Mouse (Mus musculus) kidney, adult 2 months (tissue): ENCODE results near the gene Vsig8. TPM values are rescaled to one million over a fixed set of nuclear protein-coding genes. Genes with fewer than 3 reads are reported as not detected.

Experiments
- DNase-seq: peaks from one replicate; pipeline ENCODE4 v3.0.0; 2021
- H3K27ac ChIP-seq: fragments of 200-500 bp; 2 replicates; pipeline ENCODE4 v1.5.1; 2012; ENCODE audit warnings: low read depth, low read length, control low read depth, inconsistent platforms; ENCODE audit not compliant: insufficient read depth
- H3K27me3 ChIP-seq: fragments of 200-500 bp; replicated peaks from 2 replicates; pipeline ENCODE4 v1.6.1; 2012; ENCODE audit warnings: mild to moderate bottlenecking, moderate library complexity, low read length, inconsistent platforms; ENCODE audit not compliant: control insufficient read depth, insufficient read depth
- H3K36me3 ChIP-seq: fragments of 200-500 bp; 2 replicates; pipeline ENCODE4 v1.6.1; 2012; ENCODE audit warnings: mild to moderate bottlenecking, moderate library complexity, low read length, inconsistent platforms; ENCODE audit not compliant: control insufficient read depth, insufficient read depth
- H3K4me1 ChIP-seq: fragments of 200-500 bp; 2 replicates; pipeline ENCODE4 v1.6.1; 2011; ENCODE audit warnings: low read length; ENCODE audit not compliant: control insufficient read depth, insufficient read depth
- H3K4me3 ChIP-seq: fragments of 200-500 bp; 2 replicates; pipeline ENCODE4 v1.5.1; 2011; ENCODE audit warnings: mild to moderate bottlenecking, low read depth, low read length, control low read depth; ENCODE audit not compliant: insufficient read depth
- CTCF ChIP-seq: fragments of 200-500 bp; conservative IDR thresholded peaks from 2 replicates; pipeline ENCODE4 v1.5.1; 2011; ENCODE audit warnings: low read depth, mild to moderate bottlenecking, control low read depth, low read length, moderate library complexity, mixed read lengths; ENCODE audit not compliant: insufficient read depth, insufficient read length
- POLR2A ChIP-seq: fragments of 200-500 bp; IDR thresholded peaks from one replicate; pipeline ENCODE4 v1.6.1; 2011; ENCODE audit warnings: low read depth, low read length, control low read depth
- WGBS: fragments of 180-500 bp; shearing (Covaris S2); methylation state at CpG from one replicate; pipeline ENCODE4 v1.1.7; 2018; 5-methylcytosine and 5-hydroxymethylcytosine counted together
- polyA plus RNA-seq: library from polyadenylated mRNA; depleted of rRNA; stranded (reverse); fragments of >200 nt; gene quantifications from 2 replicates; pipeline ENCODE4 v1.2.3, GENCODE M21; 2012

Vsig8 gene
- polyA plus RNA-seq, 1 experiment, result 0.41 TPM

GRCm38 (mm10) chr1:172585026-172585425, 29.3 kb downstream of the Vsig8 start:
- no peaks in the 10 kb centered on the region for H3K27me3 ChIP-seq
- H3K4me3 ChIP-seq, result no peak overlapping the region
- DNase-seq, result no peak
- 47% methylated on average over 4 of the region's 4 CpGs for WGBS
- TF ChIP-seq CTCF, result no peak
- TF ChIP-seq POLR2A, result no peak
- no peaks in the 10 kb centered on the region for H3K4me1 ChIP-seq
- no peak overlapping the region for H3K27ac ChIP-seq
- no peaks in the 10 kb centered on the region for H3K36me3 ChIP-seq

DNA sequence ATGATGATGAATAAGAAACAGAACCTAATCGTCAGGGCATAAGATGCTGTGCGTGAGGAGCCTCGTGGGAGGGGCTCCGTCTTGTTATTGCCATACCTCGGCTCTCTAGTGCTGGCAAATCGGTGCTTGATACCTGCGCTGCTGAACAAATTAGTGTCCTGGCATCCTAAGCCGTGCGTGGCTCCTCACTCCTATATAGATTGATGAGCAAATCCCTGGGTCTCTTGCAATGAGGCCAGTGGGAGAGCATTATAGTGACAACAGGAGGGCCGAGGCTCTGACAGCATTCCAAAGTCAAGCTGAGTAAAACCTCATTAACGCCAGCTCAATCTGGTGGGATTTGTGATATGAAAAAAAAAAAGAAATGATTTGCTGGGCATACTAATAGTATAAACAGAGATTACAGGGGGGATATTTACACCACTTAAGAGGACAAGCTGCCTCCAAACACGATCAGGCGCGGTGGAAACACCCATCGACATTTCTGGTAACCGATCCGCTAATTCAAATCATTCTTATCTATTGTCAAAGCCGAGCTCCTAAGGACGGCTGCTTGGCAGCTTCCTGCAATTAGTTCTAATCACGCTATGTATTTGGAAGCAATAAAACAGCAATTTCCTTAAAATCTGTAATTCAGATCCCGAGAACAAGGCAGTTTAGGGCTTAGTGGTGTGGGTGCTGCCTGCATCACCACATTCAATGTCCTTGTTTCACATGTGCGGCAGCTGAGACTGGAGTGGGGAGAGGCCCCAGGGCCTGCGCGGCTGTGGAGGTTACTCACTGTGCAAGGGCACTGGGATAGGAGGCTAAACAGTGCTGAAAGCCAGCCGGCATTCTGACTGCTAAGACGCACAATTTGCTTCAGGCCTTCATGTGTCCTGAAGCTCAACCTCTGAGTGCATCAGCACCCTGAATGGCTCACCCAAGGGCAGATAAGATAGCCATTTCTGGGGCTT, 30.2 kb downstream of the Vsig8 start:
- 44% methylated on average over 26 of the region's 26 CpGs for WGBS
- Histone ChIP-seq H3K4me1 (no peaks in the 10 kb centered on the region), H3K4me3 (no peak overlapping the region), H3K27ac (no peak overlapping the region), H3K27me3 (no peaks in the 10 kb centered on the region), H3K36me3 (no peaks in the 10 kb centered on the region)
- DNase-seq, result no peak
- TF ChIP-seq CTCF, result no peak
- TF ChIP-seq POLR2A, result no peak

DNA sequence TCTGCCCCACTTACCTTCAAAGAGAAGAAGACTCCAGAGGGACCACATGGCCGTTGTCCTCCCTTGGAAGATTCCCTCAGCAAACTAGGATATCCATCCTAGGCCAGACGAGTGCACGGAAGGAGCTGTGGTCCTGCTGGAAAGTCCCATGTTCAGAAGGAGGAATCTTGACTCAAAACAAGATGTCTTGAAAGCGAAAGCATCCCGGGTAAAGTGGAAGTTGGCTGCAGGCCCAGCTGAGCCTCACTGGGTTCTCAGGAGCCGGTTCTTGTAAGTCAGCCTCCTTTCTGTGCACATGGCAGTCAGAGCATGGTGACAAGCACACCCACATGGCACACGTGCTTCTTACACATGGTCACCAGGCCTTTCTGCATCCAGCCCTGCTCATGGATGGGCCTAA, 34.6 kb downstream of the Vsig8 start, which contains the start of gene Slamf8:
Gene Slamf8, minus strand, starts transcription at position 184 of the 400 bp plus-strand sequence.
- TF ChIP-seq CTCF, result no peak
- TF ChIP-seq POLR2A, result no peak
- Histone ChIP-seq H3K27me3 (no peaks in the 10 kb centered on the region), H3K4me3 (no peak within 1 kb of the TSS), H3K4me1 (no peaks in the 10 kb centered on the region), H3K27ac (no peak within 1 kb of the TSS), H3K36me3 (no peaks in the 10 kb centered on the region)
- DNase-seq, result peak; percentile 46
- 61% methylated on average over 7 of the region's 7 CpGs for WGBS

- no peak for DNase-seq
- Histone ChIP-seq H3K4me1 (no peaks in the 10 kb centered on the region), H3K27me3 (no peaks in the 10 kb centered on the region), H3K27ac (no peak overlapping the region), H3K36me3 (no peaks in the 10 kb centered on the region), H3K4me3 (no peak overlapping the region)
- 73% methylated on average over 3 of the region's 3 CpGs for WGBS
- TF ChIP-seq POLR2A (no peak), CTCF (no peak)
Observed at GRCm38 (mm10) chr1:172593321-172593720, 37.6 kb downstream of the Vsig8 start.

DNA sequence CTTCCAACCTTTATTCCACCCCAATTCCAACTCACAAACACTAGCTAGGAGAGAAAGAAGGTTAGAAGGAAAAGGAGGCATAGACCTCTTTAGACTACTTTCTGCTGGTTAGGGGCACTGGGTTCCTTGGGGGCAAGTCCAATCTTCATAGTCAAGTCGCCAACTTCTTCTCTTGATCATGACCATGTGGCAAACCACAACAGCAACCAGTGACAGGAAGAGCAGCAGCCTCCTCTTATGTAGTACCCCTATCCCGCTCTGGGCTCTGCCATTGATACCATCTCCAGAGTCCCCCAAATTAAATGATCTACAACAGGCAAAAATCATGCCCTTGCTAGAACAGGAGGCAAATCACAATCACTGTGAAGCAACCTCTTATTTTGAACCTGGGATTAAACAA, 38.2 kb downstream of the Vsig8 start:
- Histone ChIP-seq H3K27ac (no peak overlapping the region), H3K36me3 (no peaks in the 10 kb centered on the region), H3K4me1 (no peaks in the 10 kb centered on the region), H3K27me3 (no peaks in the 10 kb centered on the region; the same call in 1 of the 2 replicates), H3K4me3 (no peak overlapping the region)
- 85% methylated on average over 2 of the region's 2 CpGs for WGBS
- no peak for TF ChIP-seq CTCF
- no peak for TF ChIP-seq POLR2A
- no peak for DNase-seq

DNA sequence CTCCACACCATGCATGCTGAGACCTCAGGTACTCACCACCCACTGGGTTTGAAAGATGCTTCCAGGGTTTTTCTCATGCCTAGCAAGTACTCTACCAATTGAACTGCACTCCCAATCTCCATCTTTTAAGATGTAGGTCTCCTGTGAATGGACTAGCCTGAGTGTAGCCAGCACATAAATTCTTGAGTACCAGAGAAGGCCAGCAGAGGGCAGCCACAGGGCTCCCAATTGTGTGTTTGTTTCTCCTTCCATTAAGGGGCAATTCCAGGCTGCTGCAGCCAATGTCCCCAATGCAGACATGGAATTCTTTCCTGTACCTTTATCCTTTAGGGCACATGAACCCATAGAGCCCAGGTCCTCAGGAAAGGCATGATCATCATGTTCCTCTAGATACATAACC, 38.8 kb downstream of the Vsig8 start:
- Histone ChIP-seq H3K36me3 (no peaks in the 10 kb centered on the region), H3K4me1 (no peaks in the 10 kb centered on the region), H3K27ac (no peak overlapping the region), H3K27me3 (no peaks in the 10 kb centered on the region; the same call in 1 of the 2 replicates), H3K4me3 (no peak overlapping the region)
- DNase-seq, result peak; percentile 50
- TF ChIP-seq POLR2A (no peak), CTCF (peak; percentile 52)

- Histone ChIP-seq H3K36me3 (no peaks in the 10 kb centered on the region), H3K27ac (no peak within 1 kb of the TSS), H3K27me3 (no peaks in the 10 kb centered on the region; the same call in 1 of the 2 replicates), H3K4me3 (no peak within 1 kb of the TSS), H3K4me1 (no peaks in the 10 kb centered on the region)
- no peak for TF ChIP-seq CTCF
- no peak for TF ChIP-seq POLR2A
- 73% methylated on average over 1 of the region's 1 CpGs for WGBS
- no peak for DNase-seq
Observed at GRCm38 (mm10) chr1:172602326-172602725, 46.6 kb downstream of the Vsig8 start, which contains the start of gene Fcrl6. Fcrl6 (minus strand) TSS chr1:172602551.
